Mouse (Mus musculus) hindbrain, embryonic 12.5 days (tissue): Measurements from ENCODE around the gene Zfp169. TPM values are rescaled to one million over a fixed set of nuclear protein-coding genes. Genes with fewer than 3 reads are reported as not detected.
A peak's percentile ranks its signal among the peaks of the same experiment; 100 is the strongest.

Experiments
- ATAC-seq: fragments of 200-750 bp; cut with Nextera tagmentation; 2 replicates; pipeline ENCODE4 v1.8.0; 2017; ENCODE audit warnings: moderate TSS enrichment; ENCODE audit not compliant: low FRiP score
- H3K27ac ChIP-seq: fragments of 300-500 bp; sonication (generic); 2 replicates; pipeline ENCODE4 v1.5.1; 2016; ENCODE audit warnings: mild to moderate bottlenecking
- H3K27me3 ChIP-seq: fragments of 300-500 bp; sonication (generic); 2 replicates; pipeline ENCODE4 v1.6.1; 2016; ENCODE audit warnings: mild to moderate bottlenecking
- H3K36me3 ChIP-seq: fragments of 300-500 bp; sonication (generic); 2 replicates; pipeline ENCODE4 v1.6.1; 2016; ENCODE audit warnings: mild to moderate bottlenecking
- H3K4me1 ChIP-seq: fragments of 300-500 bp; sonication (generic); 2 replicates; pipeline ENCODE4 v1.6.1; 2016
- H3K4me2 ChIP-seq: fragments of 300-500 bp; sonication (generic); replicated peaks from 2 replicates; pipeline ENCODE4 v1.6.1; 2016; ENCODE audit warnings: mild to moderate bottlenecking
- H3K4me3 ChIP-seq: fragments of 300-500 bp; sonication (generic); 2 replicates; pipeline ENCODE4 v1.5.1; 2016; ENCODE audit warnings: mild to moderate bottlenecking
- H3K9ac ChIP-seq: fragments of 300-500 bp; sonication (generic); 2 replicates; pipeline ENCODE4 v1.6.1; 2016; ENCODE audit warnings: mild to moderate bottlenecking, moderate library complexity
- H3K9me3 ChIP-seq: fragments of 300-500 bp; sonication (generic); replicated peaks from 2 replicates; pipeline ENCODE4 v1.6.1; 2016; ENCODE audit warnings: mild to moderate bottlenecking
- WGBS: fragments of 180-500 bp; shearing (Covaris S2); methylation state at CpG from one replicate; pipeline ENCODE4 v1.1.7; 2016; 5-methylcytosine and 5-hydroxymethylcytosine counted together
- polyA plus RNA-seq: library from polyadenylated mRNA; unstranded; fragments of >200 nt; fragmentation: Nextera tagmentation; extraction: Ambion mirVana; gene quantifications from 2 replicates; pipeline ENCODE4 v1.2.1, GENCODE M21; 2016

The Zfp169 gene
- polyA plus RNA-seq = 7.4 TPM in 2 replicates

DNA sequence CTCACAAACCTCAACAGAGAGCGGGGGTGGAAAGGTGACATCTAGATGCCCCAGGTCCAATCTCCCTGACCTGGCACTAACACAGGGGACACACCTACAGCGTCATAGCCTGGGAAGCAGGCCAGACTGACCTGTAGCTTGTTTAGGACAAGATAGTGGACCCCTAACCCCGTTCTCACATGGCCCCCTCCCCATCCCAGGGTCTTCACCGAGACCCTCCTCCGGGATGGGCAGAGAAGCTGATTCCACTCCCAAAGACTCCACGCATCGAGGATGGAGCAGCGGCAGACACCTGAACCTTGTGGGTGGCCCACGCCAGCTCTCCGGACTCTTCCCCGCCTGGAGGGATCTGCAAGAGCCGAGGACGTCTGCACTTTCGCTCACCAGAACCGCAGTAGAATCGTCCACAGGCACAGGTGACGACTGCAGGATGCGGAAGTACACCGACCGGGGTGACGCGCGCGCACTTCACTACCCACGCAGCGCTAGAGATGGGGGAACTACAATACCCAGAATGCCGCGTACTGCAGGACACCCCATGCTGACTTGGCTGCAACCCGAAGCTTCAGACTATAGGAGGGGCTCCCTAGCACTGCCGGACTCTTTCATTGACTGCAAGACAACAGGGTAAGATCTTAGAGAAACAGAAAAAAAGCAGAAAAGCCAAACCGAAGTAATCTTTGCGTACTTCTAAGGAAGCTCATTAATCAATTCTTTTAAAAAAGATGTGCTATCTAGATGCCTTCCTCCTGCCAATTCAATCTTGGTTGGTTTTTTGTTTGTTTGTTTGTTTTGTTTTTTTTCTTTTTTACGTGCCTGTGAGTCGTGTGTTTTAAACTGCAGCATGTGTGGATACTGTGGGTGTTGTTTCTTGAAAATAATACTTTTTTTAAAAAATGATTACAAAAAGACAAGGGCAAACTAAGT is at the start of gene Zfp169, which contains the start of gene A830005F24Rik:
Gene Zfp169, minus strand, starts transcription at position 449 of the 927 bp plus-strand sequence.
Gene A830005F24Rik, plus strand, starts transcription at position 568 of the 927 bp plus-strand sequence.
- H3K4me3 ChIP-seq = peak within 1 kb of the TSS; percentile 75
- H3K9me3 ChIP-seq = 0 out of 2 replicates have a peak, but pooled peaks cover 2% of the 10 kb centered on the region
- peak within 1 kb of the TSS; percentile 86 for H3K4me2 ChIP-seq
- H3K27ac ChIP-seq = 0 out of 2 replicates have a peak within 1 kb of the TSS, but pooled peaks have one; percentile 13
- H3K36me3 ChIP-seq = no peaks in the 10 kb centered on the region
- no peaks in the 10 kb centered on the region for H3K27me3 ChIP-seq
- WGBS = 2% methylated on average over 34 of the region's 34 CpGs
- peak; percentile 99 for ATAC-seq
- peak within 1 kb of the TSS; percentile 78 for H3K9ac ChIP-seq
- peaks cover 9% of the 10 kb centered on the region for H3K4me1 ChIP-seq

DNA sequence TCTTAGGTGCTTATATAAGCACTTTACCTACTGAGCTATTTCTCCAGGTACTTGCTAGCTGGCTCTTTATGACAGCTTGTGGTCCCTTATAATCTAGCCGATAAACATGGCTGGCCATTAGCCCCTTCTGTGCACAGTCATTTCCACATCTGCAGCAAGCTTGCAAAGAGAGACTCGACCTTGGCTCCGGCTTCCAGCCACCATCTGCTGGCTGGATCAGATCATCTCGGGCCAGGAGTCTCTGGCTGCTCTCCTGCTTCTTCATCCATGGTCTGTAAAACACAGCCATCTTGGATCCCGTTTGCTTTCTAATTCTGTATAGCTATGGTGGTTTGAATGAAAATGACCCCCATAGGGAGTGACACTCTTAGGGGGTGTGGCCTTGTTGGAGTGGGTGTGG is 49.1 kb upstream of the Zfp169 start:
- no peak overlapping the region for H3K4me3 ChIP-seq
- no peak for ATAC-seq
- no peak overlapping the region for H3K9ac ChIP-seq
- H3K27ac ChIP-seq = no peak overlapping the region
- 93% methylated on average over 5 of the region's 5 CpGs for WGBS
- H3K9me3 ChIP-seq = no peaks in the 10 kb centered on the region
- no peaks in the 10 kb centered on the region for H3K36me3 ChIP-seq
- no peaks in the 10 kb centered on the region for H3K27me3 ChIP-seq
- no peak overlapping the region for H3K4me2 ChIP-seq
- H3K4me1 ChIP-seq = peaks cover 5% of the 10 kb centered on the region; the same call in 1 of the 2 replicates

DNA sequence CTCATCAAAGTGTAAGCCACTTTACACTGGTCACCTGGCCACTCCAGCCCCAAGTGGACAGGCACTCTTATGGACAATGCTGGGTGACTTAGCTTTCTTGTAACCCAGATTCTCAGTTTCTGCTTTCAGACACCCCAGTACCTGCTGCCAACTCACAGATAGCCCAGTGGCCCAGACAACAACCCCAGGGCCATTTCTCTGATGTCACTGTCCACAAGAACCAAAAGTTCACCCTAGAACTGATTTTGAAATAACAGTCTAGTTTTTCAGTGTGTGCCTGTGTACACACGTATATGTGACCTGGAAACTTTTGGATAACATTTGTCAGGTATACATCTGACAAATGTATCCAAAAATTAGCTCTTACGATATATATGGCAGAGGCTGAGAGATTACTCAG is 48.2 kb upstream of the Zfp169 start:
- no peak for ATAC-seq
- Histone ChIP-seq H3K27me3 (no peaks in the 10 kb centered on the region), H3K9me3 (no peaks in the 10 kb centered on the region), H3K36me3 (no peaks in the 10 kb centered on the region), H3K4me2 (no peak overlapping the region), H3K4me3 (no peak overlapping the region), H3K4me1 (peaks cover 5% of the 10 kb centered on the region; the same call in 1 of the 2 replicates), H3K9ac (no peak overlapping the region), H3K27ac (no peak overlapping the region)
- 88% methylated on average over 2 of the region's 2 CpGs for WGBS

DNA sequence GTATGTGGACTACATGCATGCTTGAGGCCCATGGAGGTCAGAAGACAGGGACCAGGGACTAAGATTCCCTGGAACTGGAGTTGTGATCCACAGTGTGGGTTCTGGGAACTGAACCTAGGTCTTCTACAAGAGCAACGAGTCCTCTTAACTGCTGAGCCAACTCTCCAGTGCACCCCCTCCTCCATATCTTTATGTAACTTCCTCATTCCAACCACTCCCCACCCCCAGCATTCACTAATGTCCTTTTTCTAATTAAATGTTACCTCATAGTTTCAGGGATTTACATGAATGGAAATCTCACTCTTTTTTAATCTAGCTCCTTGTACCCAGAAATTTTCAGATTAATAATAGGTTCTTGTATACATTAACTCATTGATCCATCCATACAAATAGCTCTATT is 42.7 kb upstream of the Zfp169 start:
- no peaks in the 10 kb centered on the region for H3K9me3 ChIP-seq
- H3K27me3 ChIP-seq = no peaks in the 10 kb centered on the region
- H3K36me3 ChIP-seq = no peaks in the 10 kb centered on the region
- ATAC-seq = no peak
- H3K27ac ChIP-seq = no peak overlapping the region
- 100% methylated on average over 1 of the region's 1 CpGs for WGBS
- no peak overlapping the region for H3K9ac ChIP-seq
- no peak overlapping the region for H3K4me2 ChIP-seq
- H3K4me1 ChIP-seq = peaks cover 6% of the 10 kb centered on the region; the same call in 1 of the 2 replicates
- no peak overlapping the region for H3K4me3 ChIP-seq

DNA sequence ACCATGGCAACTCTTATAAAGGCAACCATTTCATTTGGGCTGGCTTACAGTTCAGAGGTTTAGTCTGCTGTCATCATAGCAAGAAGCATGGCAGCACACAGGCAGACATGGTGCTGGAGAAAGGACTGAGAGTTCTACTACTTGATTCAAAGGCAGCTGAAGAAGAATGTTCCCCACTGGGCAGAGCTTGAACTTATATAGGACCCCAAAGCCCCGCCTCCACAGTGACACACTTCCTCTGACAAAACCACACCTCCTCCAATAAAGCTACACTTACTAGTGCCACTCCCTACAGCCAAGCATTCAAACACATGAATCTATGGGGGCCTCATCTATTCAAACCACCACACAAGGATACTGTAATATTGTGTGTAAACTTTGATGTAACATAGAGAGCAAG is 41.3 kb upstream of the Zfp169 start:
- no peak overlapping the region for H3K4me3 ChIP-seq
- 85% methylated on average over 1 of the region's 1 CpGs for WGBS
- H3K9ac ChIP-seq = no peak overlapping the region
- H3K4me2 ChIP-seq = no peak overlapping the region
- H3K27me3 ChIP-seq = no peaks in the 10 kb centered on the region
- peaks cover 6% of the 10 kb centered on the region; the same call in 1 of the 2 replicates for H3K4me1 ChIP-seq
- no peaks in the 10 kb centered on the region for H3K9me3 ChIP-seq
- no peak overlapping the region for H3K27ac ChIP-seq
- ATAC-seq = no peak
- H3K36me3 ChIP-seq = no peaks in the 10 kb centered on the region

DNA sequence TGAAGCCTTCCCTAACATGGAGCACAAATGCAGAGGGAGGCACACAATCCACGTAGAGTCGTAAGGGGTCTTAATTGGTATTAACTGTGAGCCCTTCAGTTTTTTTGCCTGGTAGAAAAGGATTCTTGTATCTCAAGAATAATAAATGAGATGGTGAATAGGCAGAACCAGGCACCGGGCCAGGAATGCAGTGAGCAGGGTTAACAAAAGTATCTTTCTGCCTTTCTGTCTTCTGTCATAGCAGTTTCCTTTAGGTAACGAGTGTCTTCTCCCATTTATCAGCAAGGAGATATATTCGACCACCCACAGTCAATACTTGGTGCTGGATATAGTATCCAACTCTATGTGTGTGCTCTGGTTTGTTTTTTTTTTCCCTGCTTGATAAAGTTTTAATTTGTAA is 40.3 kb upstream of the Zfp169 start:
- Histone ChIP-seq H3K27ac (no peak overlapping the region), H3K9me3 (no peaks in the 10 kb centered on the region), H3K4me3 (no peak overlapping the region), H3K36me3 (no peaks in the 10 kb centered on the region), H3K9ac (no peak overlapping the region), H3K4me2 (no peak overlapping the region), H3K4me1 (peaks cover 6% of the 10 kb centered on the region; the same call in 1 of the 2 replicates), H3K27me3 (no peaks in the 10 kb centered on the region)
- 62% methylated on average over 5 of the region's 5 CpGs for WGBS
- no peak for ATAC-seq

DNA sequence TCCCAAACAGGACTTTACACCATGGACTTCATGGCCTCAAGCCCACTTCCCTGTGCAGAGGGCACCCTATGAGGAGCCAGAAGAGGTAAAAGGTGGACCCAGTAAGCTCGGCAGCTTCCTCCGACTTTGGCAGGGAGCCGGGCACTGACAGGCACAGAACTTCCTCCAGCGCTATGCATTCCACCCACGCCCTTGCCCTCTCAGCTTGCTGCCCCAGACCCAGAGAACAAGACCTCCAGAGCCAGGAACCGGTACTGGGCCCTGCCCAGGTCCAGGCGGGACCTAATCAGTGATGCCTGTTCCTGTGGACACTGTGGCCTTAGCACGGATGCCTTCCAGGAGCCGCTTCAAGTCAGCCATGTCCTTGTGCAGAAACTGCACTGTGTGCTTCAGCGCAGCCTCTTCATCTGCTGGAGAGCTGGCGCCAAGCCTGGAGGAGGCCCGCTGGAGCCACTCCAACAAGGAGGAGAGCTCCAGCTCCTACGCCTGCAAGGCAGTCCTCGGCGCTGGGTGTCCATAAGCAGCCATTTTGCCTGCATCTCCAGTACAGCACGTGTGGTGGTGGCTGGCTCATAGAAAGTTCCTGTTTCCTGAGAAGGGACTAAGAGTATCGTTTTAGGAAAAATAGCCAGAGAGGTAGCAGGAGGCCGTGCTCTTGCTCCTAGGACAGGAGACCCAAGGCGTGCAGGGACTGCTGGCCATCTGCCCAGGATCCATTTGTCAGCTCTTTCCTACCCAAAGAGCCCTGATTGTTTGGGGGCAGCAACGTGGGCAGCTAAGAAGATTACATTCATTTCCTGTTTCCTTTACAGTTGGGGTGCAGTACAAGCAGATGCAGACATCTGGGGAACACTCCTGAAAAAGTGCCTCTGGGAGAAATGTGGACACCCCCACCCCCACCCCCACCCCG is 39.2 kb upstream of the Zfp169 start:
- Histone ChIP-seq H3K4me1 (peaks cover 6% of the 10 kb centered on the region; the same call in 1 of the 2 replicates), H3K4me3 (no peak overlapping the region), H3K36me3 (no peaks in the 10 kb centered on the region), H3K27me3 (no peaks in the 10 kb centered on the region), H3K9ac (no peak overlapping the region), H3K9me3 (no peaks in the 10 kb centered on the region), H3K27ac (peak overlapping the region; percentile 67), H3K4me2 (no peak overlapping the region)
- 79% methylated on average over 21 of the region's 21 CpGs for WGBS
- peak; percentile 38; the same call in 1 of the 2 replicates for ATAC-seq

DNA sequence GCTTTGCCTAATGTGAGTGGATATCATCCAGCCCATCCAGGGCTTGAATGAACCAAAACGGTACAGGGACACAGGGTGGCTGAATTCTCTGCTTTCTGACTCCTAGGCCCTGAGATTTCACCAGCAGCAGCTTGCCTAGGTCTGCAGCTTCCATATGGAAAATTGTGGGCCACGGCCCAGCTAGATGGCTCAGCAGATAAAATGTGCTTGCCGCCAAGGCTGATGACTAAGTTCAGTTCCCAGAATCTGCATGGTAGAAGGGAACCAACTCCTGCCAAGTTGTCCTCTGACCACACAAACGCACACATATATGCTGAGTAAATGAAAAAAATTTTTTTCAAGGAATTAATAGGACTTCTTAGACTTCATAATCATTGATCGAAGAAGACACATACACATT is 35.0 kb upstream of the Zfp169 start:
- H3K9me3 ChIP-seq = no peaks in the 10 kb centered on the region
- no peaks in the 10 kb centered on the region for H3K27me3 ChIP-seq
- no peak for ATAC-seq
- H3K36me3 ChIP-seq = no peaks in the 10 kb centered on the region
- WGBS = 89% methylated on average over 5 of the region's 5 CpGs
- peaks cover 20% of the 10 kb centered on the region for H3K4me1 ChIP-seq
- no peak overlapping the region for H3K9ac ChIP-seq
- no peak overlapping the region for H3K4me2 ChIP-seq
- H3K27ac ChIP-seq = no peak overlapping the region
- H3K4me3 ChIP-seq = no peak overlapping the region

DNA sequence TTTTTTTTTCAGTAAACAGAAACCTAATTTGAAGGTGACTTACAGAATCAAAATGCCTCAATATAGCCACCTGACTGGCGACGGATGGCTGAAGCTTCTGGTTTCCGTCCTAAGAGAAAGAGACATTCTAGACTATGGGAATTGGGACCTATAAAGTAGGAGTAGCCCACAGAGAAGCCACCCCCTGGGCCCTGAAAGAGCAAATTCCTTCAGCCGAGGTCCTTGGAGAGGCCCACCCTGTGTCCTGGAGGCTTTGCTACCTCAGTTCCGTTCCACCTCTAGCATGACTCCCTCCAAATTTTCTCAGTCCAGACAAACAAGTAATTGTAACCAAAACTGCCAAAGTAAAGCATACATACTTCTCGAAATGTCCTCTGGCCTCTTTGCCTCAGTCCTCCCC is 34.4 kb upstream of the Zfp169 start:
- Histone ChIP-seq H3K9me3 (no peaks in the 10 kb centered on the region), H3K4me1 (peaks cover 16% of the 10 kb centered on the region), H3K36me3 (no peaks in the 10 kb centered on the region), H3K27me3 (no peaks in the 10 kb centered on the region), H3K4me3 (no peak overlapping the region), H3K9ac (no peak overlapping the region), H3K27ac (no peak overlapping the region), H3K4me2 (no peak overlapping the region)
- ATAC-seq = no peak
- WGBS = 91% methylated on average over 6 of the region's 6 CpGs

DNA sequence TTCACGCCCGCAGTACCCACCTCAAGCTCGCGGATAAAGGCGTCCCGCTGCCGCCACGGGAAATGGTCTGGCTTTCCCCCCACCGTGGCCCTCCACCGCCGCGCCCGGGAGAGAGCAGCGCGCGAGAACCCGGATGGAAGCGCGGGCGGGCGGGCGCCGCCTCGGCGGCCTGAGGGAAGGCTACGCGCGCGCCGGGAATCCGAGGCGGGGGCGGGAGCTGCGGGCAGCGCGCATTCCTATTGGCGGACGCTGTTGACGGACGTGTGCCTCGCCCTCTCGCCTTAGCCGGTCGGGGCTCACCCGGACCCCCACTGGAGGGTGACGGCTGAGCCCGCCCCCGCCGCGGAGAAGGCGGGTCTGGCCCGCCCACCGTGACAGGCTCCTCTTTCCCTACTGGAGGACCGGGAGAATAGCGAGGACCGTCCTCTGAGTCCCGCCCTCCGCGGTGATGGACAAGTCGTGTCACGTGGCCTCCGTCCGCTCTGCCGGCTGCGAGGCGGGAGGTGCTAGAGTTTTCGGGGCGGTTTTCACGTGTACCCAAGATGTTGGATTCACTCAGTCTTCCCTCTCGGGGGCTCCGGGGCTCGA is 33.2 kb upstream of the Zfp169 start:
- Histone ChIP-seq H3K4me3 (peak overlapping the region; percentile 82), H3K4me2 (peak overlapping the region; percentile 55), H3K4me1 (peaks cover 16% of the 10 kb centered on the region), H3K9me3 (no peaks in the 10 kb centered on the region), H3K27ac (peak overlapping the region; percentile 98), H3K9ac (peak overlapping the region; percentile 97), H3K27me3 (no peaks in the 10 kb centered on the region), H3K36me3 (no peaks in the 10 kb centered on the region)
- WGBS = under 1% methylated on average over 67 of the region's 72 CpGs
- ATAC-seq = peak; percentile 97

DNA sequence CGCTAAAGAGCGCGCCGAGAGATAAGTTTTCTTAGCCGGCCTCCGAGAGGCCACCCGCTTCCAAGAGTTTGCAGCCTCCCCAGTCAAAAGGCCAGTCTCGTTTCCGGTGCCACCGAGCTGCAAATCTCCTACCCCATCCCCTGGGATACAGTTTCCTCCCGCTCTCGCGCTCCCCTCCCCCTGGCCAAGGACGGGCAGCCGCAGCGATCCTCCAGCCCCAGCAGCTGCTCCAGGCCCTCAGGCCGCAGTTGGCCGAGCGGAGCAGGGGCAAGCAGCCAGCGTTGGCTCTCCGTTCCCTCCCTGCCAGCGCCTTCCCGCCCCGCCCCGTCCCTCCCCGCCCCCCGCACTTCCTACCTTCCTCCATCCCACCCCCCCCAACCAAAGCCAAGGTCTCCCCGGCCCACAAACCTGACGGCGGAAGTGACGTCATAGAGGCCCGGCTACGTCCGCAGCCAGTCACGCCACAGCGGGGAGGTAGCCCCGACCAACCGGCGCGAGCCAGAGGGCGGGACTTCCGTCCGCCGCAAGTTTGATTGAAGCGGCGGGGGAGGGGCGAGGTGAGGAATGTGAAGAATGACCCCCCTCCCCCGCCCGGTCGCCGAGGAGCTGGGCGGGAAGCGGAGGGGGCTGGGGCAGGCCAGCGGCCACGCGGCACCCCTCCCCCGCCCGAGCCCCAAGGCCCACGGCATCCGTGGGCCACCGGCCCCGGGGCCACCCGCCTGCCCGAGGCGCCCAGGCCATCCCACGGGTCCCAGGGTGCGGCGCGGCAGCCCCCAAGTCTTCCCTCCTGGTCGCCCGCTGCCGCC is 32.4 kb upstream of the Zfp169 start:
- Histone ChIP-seq H3K4me1 (peaks cover 19% of the 10 kb centered on the region), H3K9ac (peak overlapping the region; percentile 97), H3K4me3 (peak overlapping the region; percentile 82), H3K27me3 (no peaks in the 10 kb centered on the region), H3K27ac (peak overlapping the region; percentile 98), H3K4me2 (peak overlapping the region; percentile 70), H3K36me3 (no peaks in the 10 kb centered on the region), H3K9me3 (no peaks in the 10 kb centered on the region)
- ATAC-seq = peak; percentile 88
- WGBS = 0% methylated on average over 49 of the region's 72 CpGs
